Mouse (Mus musculus) testis, adult 2 months (tissue): ENCODE measurements around the gene Ppp3r2. TPM values are rescaled to one million over a fixed set of nuclear protein-coding genes. Genes with fewer than 3 reads are reported as not detected.

Source experiments
- H3K27ac ChIP-seq: fragments of 200-500 bp; 2 replicates; pipeline ENCODE4 v1.5.1; 2012; ENCODE audit warnings: low read depth, low read length; ENCODE audit not compliant: control insufficient read depth, insufficient read depth
- H3K27me3 ChIP-seq: fragments of 200-500 bp; 2 replicates; pipeline ENCODE4 v1.6.1; 2012; ENCODE audit warnings: mild to moderate bottlenecking, low read length, moderate library complexity; ENCODE audit not compliant: control insufficient read depth, insufficient read depth
- H3K36me3 ChIP-seq: fragments of 200-500 bp; 2 replicates; pipeline ENCODE4 v1.6.1; 2012; ENCODE audit warnings: mild to moderate bottlenecking, low read length; ENCODE audit not compliant: control insufficient read depth, insufficient read depth
- H3K4me1 ChIP-seq: fragments of 200-500 bp; 2 replicates; pipeline ENCODE4 v1.6.1; 2012; ENCODE audit warnings: low read length; ENCODE audit not compliant: control insufficient read depth, insufficient read depth
- H3K4me3 ChIP-seq: fragments of 200-500 bp; 2 replicates; pipeline ENCODE4 v1.5.1; 2012; ENCODE audit warnings: low read depth, mild to moderate bottlenecking, low read length, moderate library complexity, mixed read lengths; ENCODE audit not compliant: control insufficient read depth
- CTCF ChIP-seq: fragments of 200-500 bp; IDR thresholded peaks from 2 replicates; pipeline ENCODE4 v1.5.1; 2012; ENCODE audit warnings: low read depth, mild to moderate bottlenecking, inconsistent platforms, low read length, moderate library complexity; ENCODE audit not compliant: control insufficient read depth, insufficient read depth, insufficient replicate concordance
- POLR2A ChIP-seq: fragments of 200-500 bp; IDR thresholded peaks from 2 replicates; pipeline ENCODE4 v1.6.1; 2012; ENCODE audit warnings: low read depth, mild to moderate bottlenecking, inconsistent platforms, low read length, moderate library complexity; ENCODE audit not compliant: control insufficient read depth
- polyA plus RNA-seq: library from polyadenylated mRNA; depleted of rRNA; stranded (reverse); fragments of >200 nt; gene quantifications from 2 replicates; pipeline ENCODE4 v1.2.3, GENCODE M21; 2012

Gene Ppp3r2
- polyA plus RNA-seq, 1 experiment = 153 TPM

- Histone ChIP-seq H3K4me3 (no peak overlapping the region), H3K27ac (no peak overlapping the region), H3K36me3 (no peaks in the 10 kb centered on the region), H3K4me1 (peaks cover 3% of the 10 kb centered on the region; the same call in 1 of the 2 replicates), H3K27me3 (no peaks in the 10 kb centered on the region)
- TF ChIP-seq CTCF (no peak), POLR2A (no peak)
Observed at GRCm38 (mm10) chr4:49676071-49676470, 5.8 kb downstream of the Ppp3r2 start.

- H3K36me3 ChIP-seq = no peaks in the 10 kb centered on the region; the same call in 1 of the 2 replicates
- H3K4me3 ChIP-seq = no peak overlapping the region
- no peak overlapping the region for H3K27ac ChIP-seq
- peaks cover 4% of the 10 kb centered on the region for H3K4me1 ChIP-seq
- no peaks in the 10 kb centered on the region for H3K27me3 ChIP-seq
- no peak for TF ChIP-seq CTCF
- no peak for TF ChIP-seq POLR2A
Observed at GRCm38 (mm10) chr4:49664850-49665249, 17.0 kb downstream of the Ppp3r2 start.

- no peak overlapping the region for H3K27ac ChIP-seq
- peaks cover 4% of the 10 kb centered on the region for H3K4me1 ChIP-seq
- H3K36me3 ChIP-seq = no peaks in the 10 kb centered on the region; the same call in 1 of the 2 replicates
- no peaks in the 10 kb centered on the region for H3K27me3 ChIP-seq
- TF ChIP-seq POLR2A (no peak), CTCF (no peak)
- H3K4me3 ChIP-seq = no peak overlapping the region
Observed at GRCm38 (mm10) chr4:49662231-49662630, 19.6 kb downstream of the Ppp3r2 start.

- Histone ChIP-seq H3K27me3 (no peaks in the 10 kb centered on the region), H3K4me1 (peaks cover 4% of the 10 kb centered on the region), H3K4me3 (no peak overlapping the region), H3K36me3 (no peaks in the 10 kb centered on the region; the same call in 1 of the 2 replicates), H3K27ac (no peak overlapping the region)
- no peak for TF ChIP-seq POLR2A
- no peak for TF ChIP-seq CTCF
Observed at GRCm38 (mm10) chr4:49661664-49662063, 20.2 kb downstream of the Ppp3r2 start.

- TF ChIP-seq POLR2A (no peak), CTCF (no peak)
- no peaks in the 10 kb centered on the region for H3K27me3 ChIP-seq
- H3K4me3 ChIP-seq = no peak overlapping the region
- H3K4me1 ChIP-seq = no peaks in the 10 kb centered on the region
- H3K27ac ChIP-seq = no peak overlapping the region
- no peaks in the 10 kb centered on the region; the same call in none of the 2 replicates for H3K36me3 ChIP-seq
Observed at GRCm38 (mm10) chr4:49659421-49659820, 22.4 kb downstream of the Ppp3r2 start.

- no peak overlapping the region for H3K27ac ChIP-seq
- H3K4me3 ChIP-seq = no peak overlapping the region
- TF ChIP-seq POLR2A = no peak
- no peak for TF ChIP-seq CTCF
- H3K27me3 ChIP-seq = no peaks in the 10 kb centered on the region
- H3K4me1 ChIP-seq = no peaks in the 10 kb centered on the region
- H3K36me3 ChIP-seq = peaks cover 5% of the 10 kb centered on the region
Observed at GRCm38 (mm10) chr4:49639913-49640312, 41.9 kb downstream of the Ppp3r2 start.

- Histone ChIP-seq H3K4me1 (peaks cover 2% of the 10 kb centered on the region; the same call in 1 of the 2 replicates), H3K27ac (no peak overlapping the region), H3K4me3 (no peak overlapping the region), H3K27me3 (no peaks in the 10 kb centered on the region), H3K36me3 (peaks cover 4% of the 10 kb centered on the region)
- TF ChIP-seq CTCF = no peak
- TF ChIP-seq POLR2A = no peak
Observed at GRCm38 (mm10) chr4:49637821-49638220, 44.0 kb downstream of the Ppp3r2 start.

GRCm38 (mm10) chr4:49632139-49632481 lies 49.7 kb downstream of the Ppp3r2 start:
- peaks cover 3% of the 10 kb centered on the region for H3K4me1 ChIP-seq
- H3K27me3 ChIP-seq = no peaks in the 10 kb centered on the region
- H3K4me3 ChIP-seq = peak overlapping the region; percentile 91
- TF ChIP-seq CTCF = no peak
- no peak for TF ChIP-seq POLR2A
- H3K36me3 ChIP-seq = peaks cover 3% of the 10 kb centered on the region; the same call in 1 of the 2 replicates
- H3K27ac ChIP-seq = peak overlapping the region; percentile 75
